Mouse (Mus musculus) hindbrain, postnatal 0 days (tissue): ENCODE data around the gene Fam126a. TPM values are rescaled to one million over a fixed set of nuclear protein-coding genes. Genes with fewer than 3 reads are reported as not detected.

Source experiments
- ATAC-seq: fragments of 200-750 bp; cut with Nextera tagmentation; 2 replicates; pipeline ENCODE4 v1.8.0; 2017; ENCODE audit warnings: mild to moderate bottlenecking, moderate TSS enrichment, moderate library complexity
- DNase-seq: peaks from one replicate; pipeline ENCODE4 v3.0.0-alpha.2; 2015; ENCODE audit warnings: low spot score
- H3K27ac ChIP-seq: fragments of 300-500 bp; sonication (generic); 2 replicates; pipeline ENCODE4 v1.5.1; 2014; ENCODE audit warnings: mild to moderate bottlenecking
- H3K27me3 ChIP-seq: fragments of 300-500 bp; sonication (generic); 2 replicates; pipeline ENCODE4 v1.6.1; 2014; ENCODE audit warnings: low read length, mixed read lengths; ENCODE audit not compliant: insufficient read depth
- H3K36me3 ChIP-seq: fragments of 300-500 bp; sonication (generic); 2 replicates; pipeline ENCODE4 v1.6.1; 2014; ENCODE audit warnings: low read length, mixed read lengths; ENCODE audit not compliant: insufficient read depth
- H3K4me1 ChIP-seq: fragments of 300-500 bp; sonication (generic); 2 replicates; pipeline ENCODE4 v1.6.1; 2014; ENCODE audit warnings: antibody characterized with exemption, low read length, mixed read lengths; ENCODE audit not compliant: insufficient read depth
- H3K4me2 ChIP-seq: fragments of 300-500 bp; sonication (generic); 2 replicates; pipeline ENCODE4 v1.6.1; 2014; ENCODE audit warnings: low read depth, mild to moderate bottlenecking, low read length, moderate library complexity, mixed read lengths
- H3K4me3 ChIP-seq: fragments of 300-500 bp; sonication (generic); 2 replicates; pipeline ENCODE4 v1.5.1; 2014; ENCODE audit warnings: low read length
- H3K9ac ChIP-seq: fragments of 300-500 bp; sonication (generic); replicated peaks from 2 replicates; pipeline ENCODE4 v1.6.1; 2014; ENCODE audit warnings: mild to moderate bottlenecking, low read length, moderate library complexity, mixed read lengths
- H3K9me3 ChIP-seq: fragments of 300-500 bp; sonication (generic); 2 replicates; pipeline ENCODE4 v1.6.1; 2016; ENCODE audit warnings: low read length, mixed read lengths
- CTCF ChIP-seq: IDR thresholded peaks from 2 replicates; pipeline ENCODE4 v1.5.1; 2016; ENCODE audit warnings: antibody characterized with exemption, control low read depth, low read depth
- WGBS: fragments of 180-500 bp; shearing (Covaris S2); extraction: QIAGEN DNeasy Blood & Tissue Kit; methylation state at CpG from one replicate; pipeline ENCODE4 v1.1.7; 2014; 5-methylcytosine and 5-hydroxymethylcytosine counted together
- polyA plus RNA-seq: library from polyadenylated mRNA; unstranded; fragments of >200 nt; fragmentation: Nextera tagmentation; extraction: Ambion mirVana; gene quantifications from 2 replicates; pipeline ENCODE4 v1.2.1, GENCODE M21; 2015
- total RNA-seq: library from RNA; depleted of rRNA; stranded (reverse); fragments of >200 nt; gene quantifications from 2 replicates; pipeline ENCODE4 v1.2.3, GENCODE M21; 2014

The Fam126a gene
- total and polyA plus RNA-seq, 2 experiments from 2014 or later, result 17.7 to 26.6 TPM

- ATAC-seq (no peak), DNase-seq (no peak)
- peaks cover 4% of the 10 kb centered on the region; the same call in 1 of the 2 replicates for H3K9me3 ChIP-seq
- no peak overlapping the region for H3K9ac ChIP-seq
- 61% methylated on average over 16 of the region's 16 CpGs for WGBS
- no peak overlapping the region for H3K4me2 ChIP-seq
- TF ChIP-seq CTCF, result no peak
- no peak overlapping the region for H3K27ac ChIP-seq
- H3K4me3 ChIP-seq, result no peak overlapping the region
- no peaks in the 10 kb centered on the region for H3K36me3 ChIP-seq
- H3K27me3 ChIP-seq, result no peaks in the 10 kb centered on the region
- H3K4me1 ChIP-seq, result no peaks in the 10 kb centered on the region
Observed at GRCm38 (mm10) chr5:24051755-24052675, 21.5 kb upstream of the Fam126a start.

GRCm38 (mm10) chr5:24047821-24048220, 17.3 kb upstream of the Fam126a start:
- no peak for TF ChIP-seq CTCF
- ATAC-seq, result no peak
- Histone ChIP-seq H3K27ac (no peak overlapping the region), H3K36me3 (no peaks in the 10 kb centered on the region), H3K4me1 (no peaks in the 10 kb centered on the region), H3K4me3 (no peak overlapping the region), H3K9ac (no peak overlapping the region), H3K4me2 (no peak overlapping the region), H3K9me3 (no peaks in the 10 kb centered on the region), H3K27me3 (no peaks in the 10 kb centered on the region)
- DNase-seq, result no peak
- WGBS, result 31% methylated on average over 1 of the region's 1 CpGs

- H3K9ac ChIP-seq, result no peak overlapping the region
- 71% methylated on average over 7 of the region's 7 CpGs for WGBS
- no peak for ATAC-seq
- H3K4me1 ChIP-seq, result no peaks in the 10 kb centered on the region
- no peak for DNase-seq
- H3K9me3 ChIP-seq, result no peaks in the 10 kb centered on the region
- H3K4me3 ChIP-seq, result no peak overlapping the region
- no peak overlapping the region for H3K27ac ChIP-seq
- no peak overlapping the region for H3K4me2 ChIP-seq
- H3K27me3 ChIP-seq, result no peaks in the 10 kb centered on the region
- no peaks in the 10 kb centered on the region for H3K36me3 ChIP-seq
- no peak for TF ChIP-seq CTCF
Observed at GRCm38 (mm10) chr5:24047001-24047400, 16.5 kb upstream of the Fam126a start.

GRCm38 (mm10) chr5:24045998-24046631, 15.6 kb upstream of the Fam126a start:
- H3K36me3 ChIP-seq, result no peaks in the 10 kb centered on the region
- no peak overlapping the region for H3K9ac ChIP-seq
- peak overlapping the region; percentile 14; the same call in 1 of the 2 replicates for H3K4me2 ChIP-seq
- H3K27ac ChIP-seq, result no peak overlapping the region
- H3K4me1 ChIP-seq, result no peaks in the 10 kb centered on the region
- no peak overlapping the region for H3K4me3 ChIP-seq
- TF ChIP-seq CTCF, result no peak
- DNase-seq, result peak; percentile 61
- peak; percentile 55 for ATAC-seq
- H3K9me3 ChIP-seq, result no peaks in the 10 kb centered on the region
- WGBS, result 23% methylated on average over 4 of the region's 4 CpGs
- H3K27me3 ChIP-seq, result no peaks in the 10 kb centered on the region

DNA sequence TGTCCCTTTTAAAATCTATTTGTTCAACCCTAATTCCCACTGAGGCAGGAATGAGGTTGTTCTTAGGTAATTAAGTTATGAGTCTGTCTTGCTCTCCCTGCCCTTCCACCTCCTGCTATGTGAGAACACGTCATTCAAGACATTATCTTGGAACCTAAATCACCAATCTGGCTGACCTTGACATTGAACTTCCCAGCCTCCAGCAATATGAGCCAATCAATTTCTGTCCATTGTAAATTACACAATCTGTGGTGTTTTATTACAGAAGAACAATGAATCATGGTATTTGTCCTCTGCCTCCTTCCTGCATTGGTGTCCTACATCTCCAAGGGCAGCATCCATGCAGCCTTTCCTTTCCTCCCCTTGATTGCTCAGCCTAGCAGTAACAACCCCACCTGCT, 13.9 kb upstream of the Fam126a start:
- H3K4me3 ChIP-seq, result no peak overlapping the region
- DNase-seq, result no peak
- TF ChIP-seq CTCF, result no peak
- H3K4me2 ChIP-seq, result no peak overlapping the region
- H3K36me3 ChIP-seq, result no peaks in the 10 kb centered on the region
- no peak overlapping the region for H3K27ac ChIP-seq
- ATAC-seq, result no peak
- no peaks in the 10 kb centered on the region for H3K9me3 ChIP-seq
- H3K9ac ChIP-seq, result no peak overlapping the region
- no peaks in the 10 kb centered on the region for H3K27me3 ChIP-seq
- no peaks in the 10 kb centered on the region for H3K4me1 ChIP-seq
- WGBS, result 59% methylated on average over 1 of the region's 1 CpGs

DNA sequence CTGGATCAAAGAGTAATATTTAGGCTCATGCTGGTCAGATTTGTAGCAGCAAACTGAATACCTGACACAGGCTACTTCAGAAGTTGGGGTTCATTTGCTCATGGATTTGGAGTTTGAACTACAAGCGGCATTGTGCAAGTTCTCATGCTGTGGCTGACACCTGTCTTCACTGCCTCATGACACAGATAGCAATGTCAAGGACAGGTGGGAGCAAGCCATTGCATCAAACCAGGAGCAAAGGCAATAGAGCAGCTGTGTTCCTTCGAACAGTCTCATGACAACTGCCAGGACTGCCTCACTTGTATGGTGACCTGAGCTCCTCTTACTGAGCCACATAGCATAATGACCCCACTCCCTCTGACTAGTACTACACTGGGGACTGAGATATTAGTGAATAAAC, 12.9 kb upstream of the Fam126a start:
- 98% methylated on average over 2 of the region's 2 CpGs for WGBS
- no peak for TF ChIP-seq CTCF
- Histone ChIP-seq H3K27me3 (no peaks in the 10 kb centered on the region), H3K4me1 (no peaks in the 10 kb centered on the region), H3K27ac (no peak overlapping the region), H3K9ac (no peak overlapping the region), H3K36me3 (no peaks in the 10 kb centered on the region), H3K9me3 (no peaks in the 10 kb centered on the region), H3K4me3 (no peak overlapping the region), H3K4me2 (no peak overlapping the region)
- no peak for DNase-seq
- ATAC-seq, result no peak
